Mouse (Mus musculus): ENCODE results near the gene Trak2.

GRCm38 (mm10) chr1:58959682-58960081, 13.5 kb downstream of the Trak2 start:
- TF ChIP-seq CTCF (IDR thresholded peaks at IDR 0.05 in 2 of 3, conservative IDR thresholded peaks at IDR 0.05 in 1 of 3; ENCODE audit: control insufficient read depth in 1 of 3, insufficient read depth in 1 of 3, low read depth in 2 of 3, low read length in 3 of 3, poor library complexity in 1 of 3, severe bottlenecking in 1 of 3) = no peak
- no peak for TF ChIP-seq POLR2A (IDR thresholded peaks at IDR 0.05; ENCODE audit: control insufficient read depth in 1 of 2, insufficient read depth in 1 of 2, low read depth in 1 of 2, low read length in 2 of 2, poor library complexity in 1 of 2)
- TF ChIP-seq EP300 (IDR thresholded peaks at IDR 0.05; ENCODE audit: low read depth in 1 of 2, low read length in 2 of 2) = no peak
- no peak for TF ChIP-seq GATA1 (IDR thresholded peaks at IDR 0.05; ENCODE audit: low read depth, low read length)

Measured in MEL (cell line).